Mouse (Mus musculus) bone marrow, adult 2 months (tissue): ENCODE data around the gene Unc119. TPM values are rescaled to one million over a fixed set of nuclear protein-coding genes. Genes with fewer than 3 reads are reported as not detected.
A peak's percentile ranks its signal among the peaks of the same experiment; 100 is the strongest.

Source experiments
- H3K27ac ChIP-seq: fragments of 200-500 bp; 2 replicates; pipeline ENCODE4 v1.5.1; 2012; ENCODE audit warnings: low read depth, mild to moderate bottlenecking, control low read depth, inconsistent platforms, low read length; ENCODE audit not compliant: control insufficient read depth, poor library complexity, insufficient read depth
- H3K4me1 ChIP-seq: fragments of 200-500 bp; 2 replicates; pipeline ENCODE4 v1.6.1; 2011; ENCODE audit warnings: low read length; ENCODE audit not compliant: control insufficient read depth, insufficient read depth
- H3K4me3 ChIP-seq: fragments of 200-500 bp; replicated peaks from 2 replicates; pipeline ENCODE3; 2011; ENCODE audit warnings: mild to moderate bottlenecking, low read depth, low read length, control low read depth; ENCODE audit not compliant: control insufficient read depth
- CTCF ChIP-seq: fragments of 200-500 bp; IDR thresholded peaks from 2 replicates; pipeline ENCODE4 v1.5.1; 2011; ENCODE audit warnings: low read length, control low read depth; ENCODE audit not compliant: control insufficient read depth, insufficient read depth
- POLR2A ChIP-seq: fragments of 200-500 bp; IDR thresholded peaks from 2 replicates; pipeline ENCODE4 v1.6.1; 2011; ENCODE audit warnings: low read depth, mild to moderate bottlenecking, control low read depth, low read length, borderline replicate concordance; ENCODE audit not compliant: control insufficient read depth
- WGBS: fragments of 180-500 bp; shearing (Covaris S2); methylation state at CpG from one replicate; pipeline ENCODE4 v1.1.7; 2018; 5-methylcytosine and 5-hydroxymethylcytosine counted together
- polyA plus RNA-seq: library from polyadenylated mRNA; stranded (reverse); fragments of >200 nt; gene quantifications from 2 replicates; pipeline ENCODE4 v1.2.4, GENCODE M21; 2011; ENCODE audit warnings: low replicate concordance; ENCODE audit not compliant: missing spikeins, insufficient read depth, insufficient read length

The Unc119 gene
- polyA plus RNA-seq, 1 experiment, result 71.9 TPM

DNA sequence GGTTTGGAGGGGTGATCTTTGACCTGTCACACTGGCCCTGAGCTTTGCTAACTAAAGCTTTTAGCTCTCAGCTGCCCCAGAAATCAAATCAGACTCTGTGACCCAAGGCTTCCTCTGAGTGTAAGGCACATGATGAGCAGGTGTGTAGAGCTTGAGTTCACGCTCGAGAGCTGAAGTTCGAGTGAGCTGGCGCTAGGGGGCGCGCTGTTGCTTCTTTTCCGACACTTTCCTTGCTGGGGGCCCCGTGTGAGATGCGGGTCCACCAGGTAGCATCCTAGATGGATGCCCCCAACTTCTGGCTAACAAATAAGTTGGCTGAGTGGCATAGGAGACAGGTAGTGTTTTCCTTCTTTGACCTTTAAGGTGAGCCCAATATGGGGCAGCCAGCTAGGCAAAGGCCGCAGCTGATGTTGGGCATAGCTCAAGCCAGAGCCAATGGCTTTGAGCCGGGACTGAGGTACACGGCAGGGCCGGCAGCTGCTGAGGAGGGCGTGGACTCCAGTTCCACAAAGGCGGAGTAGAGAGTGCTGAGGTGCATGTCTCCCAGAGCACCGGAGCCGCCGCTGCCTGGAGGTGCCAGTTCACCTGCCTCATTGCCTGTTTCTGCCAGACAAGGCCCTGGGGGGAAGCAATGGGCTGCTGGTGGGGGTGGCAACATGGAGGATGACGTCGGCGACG lies 15.2 kb downstream of the Unc119 start:
- peaks cover under 1% of the 10 kb centered on the region; the same call in 1 of the 2 replicates for H3K4me1 ChIP-seq
- no peak overlapping the region; the same call in 1 of the 2 replicates for H3K27ac ChIP-seq
- no peak overlapping the region for H3K4me3 ChIP-seq
- WGBS, result 39% methylated on average over 22 of the region's 22 CpGs
- TF ChIP-seq CTCF (peak; percentile 81), POLR2A (0 out of 2 replicates have a peak, but pooled peaks have one; percentile 5)

DNA sequence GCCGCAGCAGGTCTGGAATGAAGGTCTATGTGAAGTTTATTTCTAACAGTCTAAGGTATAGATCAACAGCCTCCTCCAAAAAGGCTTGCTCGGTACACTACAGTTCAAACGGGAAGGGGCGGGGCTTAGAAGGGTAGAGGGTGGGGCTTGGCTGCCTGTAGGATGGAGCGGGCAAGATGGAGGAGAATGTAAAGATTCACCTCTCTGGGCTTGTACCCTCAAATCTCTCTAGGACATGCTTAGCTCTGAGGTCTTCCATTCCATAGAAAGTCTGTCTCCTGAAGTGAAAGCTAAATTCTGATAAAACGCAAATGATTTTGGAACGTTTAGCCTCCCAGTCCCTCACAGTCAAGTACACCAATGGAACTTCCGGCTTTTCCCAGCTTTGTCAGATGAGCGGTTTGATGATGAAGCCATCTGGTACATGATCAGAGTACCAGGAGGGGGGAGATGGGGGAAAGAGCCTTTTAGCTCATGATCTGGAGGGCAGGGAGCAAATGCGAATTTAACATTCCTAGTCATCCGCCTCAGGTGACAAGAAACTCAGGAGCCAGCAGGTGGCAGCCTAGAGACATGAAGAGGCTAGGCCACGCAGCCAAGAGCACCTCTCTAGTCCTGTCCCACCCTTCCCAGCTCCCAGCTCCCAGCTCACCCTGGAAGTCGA lies 17.0 kb downstream of the Unc119 start:
- no peak overlapping the region for H3K27ac ChIP-seq
- WGBS, result 5% methylated on average over 13 of the region's 13 CpGs

DNA sequence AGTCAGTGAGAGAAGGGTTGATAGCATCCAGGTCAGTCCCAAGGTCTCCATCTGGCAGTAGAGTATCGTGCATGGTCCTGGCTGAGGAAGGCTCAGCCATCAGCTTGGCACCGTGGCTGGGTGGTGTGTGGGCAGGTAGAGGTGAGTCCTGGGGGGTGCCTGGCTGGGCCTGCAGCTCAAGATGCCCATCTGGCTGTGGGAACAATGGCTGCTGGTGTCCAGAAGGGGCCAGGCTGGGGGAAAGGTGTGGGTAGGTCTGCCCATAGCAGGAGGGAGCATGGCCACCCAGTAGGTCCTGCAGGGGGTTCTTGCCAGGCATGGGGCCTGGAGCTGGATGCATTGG lies 17.5 kb downstream of the Unc119 start:
- no peak for TF ChIP-seq CTCF
- TF ChIP-seq POLR2A, result no peak
- H3K4me3 ChIP-seq, result no peak overlapping the region

More for the DNA sequence above, 17.0 kb downstream of the Unc119 start:
- H3K4me1 ChIP-seq, result no peaks in the 10 kb centered on the region
- TF ChIP-seq POLR2A (no peak), CTCF (peak; percentile 76)
- H3K4me3 ChIP-seq, result peak overlapping the region; percentile 50

DNA sequence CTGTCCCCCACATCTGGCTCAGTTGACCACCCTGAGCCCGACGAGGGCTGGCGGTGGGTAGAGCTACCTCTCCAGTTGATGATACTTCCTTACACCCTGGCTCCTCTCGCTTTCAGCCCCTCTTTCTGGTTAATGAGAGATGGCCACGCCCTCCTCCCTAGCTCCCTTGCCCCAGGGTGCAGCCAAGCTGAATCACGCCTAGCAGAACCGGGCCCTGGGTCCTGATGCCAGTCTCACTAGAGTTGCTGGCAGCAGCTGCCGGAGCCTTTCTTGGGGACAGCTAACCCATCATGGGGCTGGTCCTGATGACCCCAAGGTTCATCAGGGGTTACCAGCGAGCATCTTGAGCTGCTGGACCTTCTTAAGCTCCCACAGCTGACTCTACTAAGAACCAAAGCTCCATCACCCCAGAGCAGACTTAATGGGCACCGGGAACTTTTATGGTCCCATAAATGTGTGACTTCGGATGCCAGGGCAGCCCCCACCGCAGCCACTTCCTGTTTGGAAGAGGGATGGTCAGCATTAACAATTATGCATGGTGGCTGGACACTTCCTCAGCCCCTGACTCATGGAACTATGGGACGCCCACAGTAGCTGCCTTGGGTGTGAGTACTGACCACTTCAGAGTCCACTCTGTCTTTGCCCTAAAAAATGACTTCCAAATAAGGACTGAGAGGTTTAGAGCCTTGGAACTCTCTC lies 20.2 kb downstream of the Unc119 start:
- WGBS, result 69% methylated on average over 13 of the region's 13 CpGs
- H3K27ac ChIP-seq, result no peak overlapping the region
- H3K4me3 ChIP-seq, result no peak overlapping the region

More for the DNA sequence above, 17.5 kb downstream of the Unc119 start:
- WGBS, result 67% methylated on average over 2 of the region's 2 CpGs
- H3K4me1 ChIP-seq, result no peaks in the 10 kb centered on the region
- no peak overlapping the region for H3K27ac ChIP-seq

DNA sequence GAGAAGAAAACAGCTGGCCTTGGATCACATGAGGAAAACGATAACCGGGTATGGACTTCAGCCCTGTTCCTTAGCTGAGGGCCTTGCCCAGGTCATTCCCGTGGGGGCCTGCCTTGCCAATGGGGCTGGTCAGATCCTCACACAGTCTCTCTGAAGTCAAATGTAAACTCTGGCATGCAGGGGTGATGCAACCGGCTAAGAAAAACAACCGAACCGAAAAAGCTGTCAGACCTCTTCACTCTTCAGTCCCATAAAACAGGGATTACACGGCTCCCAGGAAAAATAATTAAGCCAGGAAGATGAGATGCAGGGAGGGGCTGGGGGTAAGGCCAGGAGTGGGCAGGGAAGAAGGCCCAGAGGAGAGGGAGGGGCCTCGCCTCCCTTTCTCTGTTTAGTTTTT lies 20.8 kb downstream of the Unc119 start:
- no peaks in the 10 kb centered on the region for H3K4me1 ChIP-seq
- no peak for TF ChIP-seq POLR2A
- no peak for TF ChIP-seq CTCF
- no peak overlapping the region for H3K4me3 ChIP-seq
- WGBS, result 68% methylated on average over 8 of the region's 8 CpGs
- H3K27ac ChIP-seq, result no peak overlapping the region

More for the DNA sequence above, 20.2 kb downstream of the Unc119 start:
- TF ChIP-seq POLR2A (no peak), CTCF (no peak)
- H3K4me1 ChIP-seq, result no peaks in the 10 kb centered on the region

DNA sequence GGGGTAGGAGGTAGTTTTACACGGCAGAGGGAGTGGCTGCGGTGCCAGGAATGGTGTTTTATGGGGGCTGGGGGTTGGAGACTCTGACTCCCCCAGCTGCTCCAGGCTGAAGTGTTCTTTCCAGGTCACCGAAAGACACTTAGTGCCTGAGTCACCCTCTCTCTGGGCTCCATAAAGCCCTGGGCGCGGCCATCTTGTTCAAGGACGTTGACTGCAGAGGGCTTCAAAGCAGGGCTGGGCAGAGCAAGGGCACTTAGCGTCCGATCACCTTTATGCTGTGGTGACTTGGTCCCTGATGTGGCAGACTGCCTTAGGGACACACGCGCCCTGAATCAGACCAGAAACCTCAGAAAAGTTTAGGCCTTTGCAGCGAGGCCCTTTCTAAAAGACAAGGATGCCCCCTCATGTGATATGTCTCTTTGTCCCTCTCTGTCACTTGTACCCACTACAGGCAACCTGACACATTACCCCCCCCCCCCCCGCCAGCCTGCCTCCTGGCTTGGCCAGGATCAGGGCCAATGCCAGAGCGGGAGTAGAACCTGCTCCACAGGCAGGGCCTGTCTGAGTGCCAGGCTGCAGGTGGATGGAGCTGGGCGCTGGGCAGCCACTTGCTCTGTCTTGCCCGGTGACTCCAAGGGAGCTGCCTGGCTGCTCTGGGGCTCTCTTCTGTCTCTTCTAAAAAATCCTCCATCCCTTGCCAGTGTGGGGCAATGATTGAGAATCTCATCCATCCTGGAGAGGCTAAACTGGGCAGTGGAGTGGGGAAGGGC lies 24.4 kb downstream of the Unc119 start:
- no peaks in the 10 kb centered on the region for H3K4me1 ChIP-seq
- no peak overlapping the region for H3K27ac ChIP-seq
- WGBS, result 90% methylated on average over 15 of the region's 15 CpGs
- no peak overlapping the region for H3K4me3 ChIP-seq
- TF ChIP-seq CTCF (no peak), POLR2A (no peak)

DNA sequence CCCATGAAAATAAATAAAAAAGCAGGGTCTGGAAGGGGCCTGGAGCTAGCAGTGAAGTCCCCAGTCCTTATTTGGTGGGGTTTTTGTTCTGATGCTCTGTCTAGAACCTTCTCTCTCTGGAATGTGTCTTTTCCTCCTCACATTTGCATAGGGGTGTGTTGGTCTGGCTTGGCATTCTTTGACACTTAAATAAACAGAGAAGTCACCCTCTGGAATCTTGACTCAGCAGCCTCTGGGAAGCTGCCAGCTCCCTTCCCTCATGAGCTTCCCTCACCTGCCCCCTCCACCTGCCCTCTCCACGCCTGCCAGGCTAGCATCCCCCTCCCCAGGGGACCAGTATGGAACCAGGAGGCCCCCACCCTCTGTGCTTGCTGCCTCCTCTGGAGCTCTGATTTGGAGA lies 27.1 kb downstream of the Unc119 start:
- Histone ChIP-seq H3K27ac (no peak overlapping the region), H3K4me1 (no peaks in the 10 kb centered on the region), H3K4me3 (no peak overlapping the region)
- 30% methylated on average over 1 of the region's 1 CpGs for WGBS
- no peak for TF ChIP-seq CTCF
- no peak for TF ChIP-seq POLR2A

DNA sequence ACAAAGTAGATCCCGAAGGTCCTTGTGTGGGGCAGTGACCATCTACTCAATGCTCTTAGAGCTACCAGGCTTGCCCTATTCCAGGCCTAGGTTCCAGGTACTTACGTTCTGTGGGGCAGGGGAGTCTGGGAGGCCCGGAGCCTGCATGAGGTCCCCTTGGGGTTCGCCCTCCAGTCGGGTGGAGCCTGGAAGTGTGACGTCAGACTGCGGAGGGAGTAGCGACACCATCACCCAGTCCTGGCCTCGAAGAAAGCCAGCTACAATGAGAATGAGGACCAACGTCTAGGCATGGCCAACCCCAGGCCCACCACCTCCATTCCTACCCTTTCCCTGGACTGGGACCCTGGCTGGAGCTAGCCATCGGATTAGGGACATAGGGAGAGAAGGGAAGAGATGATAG lies 28.4 kb downstream of the Unc119 start:
- WGBS, result 83% methylated on average over 11 of the region's 11 CpGs
- Histone ChIP-seq H3K4me3 (no peak overlapping the region), H3K4me1 (no peaks in the 10 kb centered on the region), H3K27ac (no peak overlapping the region)
- no peak for TF ChIP-seq POLR2A
- TF ChIP-seq CTCF, result no peak
